Mouse (Mus musculus) forebrain, embryonic 14.5 days (tissue): ENCODE results near the gene Zfp658. TPM values are rescaled to one million over a fixed set of nuclear protein-coding genes. Genes with fewer than 3 reads are reported as not detected.

ENCODE experiments used
- ATAC-seq: fragments of 200-750 bp; cut with Nextera tagmentation; 2 replicates; pipeline ENCODE4 v1.8.0; 2017; ENCODE audit warnings: mild to moderate bottlenecking, moderate library complexity
- DNase-seq: peaks from one replicate; pipeline ENCODE4 v3.0.0-alpha.2; 2015; ENCODE audit warnings: low spot score
- H3K27ac ChIP-seq: fragments of 300-500 bp; sonication (generic); 2 replicates; pipeline ENCODE4 v1.5.1; 2014; ENCODE audit warnings: low read depth, mild to moderate bottlenecking, control low read depth, low read length, moderate library complexity
- H3K27me3 ChIP-seq: fragments of 300-500 bp; sonication (generic); replicated peaks from 2 replicates; pipeline ENCODE4 v1.6.1; 2014; ENCODE audit warnings: low read length, control low read depth, mixed read lengths; ENCODE audit not compliant: control insufficient read depth, insufficient read depth
- H3K36me3 ChIP-seq: fragments of 300-500 bp; sonication (generic); 2 replicates; pipeline ENCODE4 v1.6.1; 2014; ENCODE audit warnings: low read length, control low read depth; ENCODE audit not compliant: control insufficient read depth, insufficient read depth
- H3K4me1 ChIP-seq: fragments of 300-500 bp; sonication (generic); 2 replicates; pipeline ENCODE4 v1.6.1; 2014; ENCODE audit warnings: antibody characterized with exemption, low read length, control low read depth; ENCODE audit not compliant: control insufficient read depth, insufficient read depth
- H3K4me2 ChIP-seq: fragments of 300-500 bp; sonication (generic); 2 replicates; pipeline ENCODE4 v1.6.1; 2014; ENCODE audit warnings: mild to moderate bottlenecking, control low read depth, low read length
- H3K4me3 ChIP-seq: fragments of 300-500 bp; sonication (generic); 2 replicates; pipeline ENCODE4 v1.5.1; 2014; ENCODE audit warnings: low read depth, low read length, control low read depth
- H3K9ac ChIP-seq: fragments of 300-500 bp; sonication (generic); 2 replicates; pipeline ENCODE4 v1.6.1; 2014; ENCODE audit warnings: mild to moderate bottlenecking, low read length, control low read depth, moderate library complexity
- H3K9me3 ChIP-seq: fragments of 300-500 bp; sonication (generic); replicated peaks from 2 replicates; pipeline ENCODE4 v1.6.1; 2016; ENCODE audit warnings: low read length, control low read depth, mixed read lengths; ENCODE audit not compliant: control insufficient read depth
- WGBS: fragments of 180-500 bp; shearing (Covaris S2); extraction: QIAGEN DNeasy Blood & Tissue Kit; methylation state at CpG from one replicate; pipeline ENCODE4 v1.1.7; 2014; 5-methylcytosine and 5-hydroxymethylcytosine counted together
- polyA plus RNA-seq: library from polyadenylated mRNA; unstranded; fragments of >200 nt; fragmentation: Nextera tagmentation; extraction: Ambion mirVana; gene quantifications from 2 replicates; pipeline ENCODE4 v1.2.1, GENCODE M21; 2014

Gene Zfp658
- polyA plus RNA-seq, 1 experiment from 2014 or later, result 7.6 TPM

DNA sequence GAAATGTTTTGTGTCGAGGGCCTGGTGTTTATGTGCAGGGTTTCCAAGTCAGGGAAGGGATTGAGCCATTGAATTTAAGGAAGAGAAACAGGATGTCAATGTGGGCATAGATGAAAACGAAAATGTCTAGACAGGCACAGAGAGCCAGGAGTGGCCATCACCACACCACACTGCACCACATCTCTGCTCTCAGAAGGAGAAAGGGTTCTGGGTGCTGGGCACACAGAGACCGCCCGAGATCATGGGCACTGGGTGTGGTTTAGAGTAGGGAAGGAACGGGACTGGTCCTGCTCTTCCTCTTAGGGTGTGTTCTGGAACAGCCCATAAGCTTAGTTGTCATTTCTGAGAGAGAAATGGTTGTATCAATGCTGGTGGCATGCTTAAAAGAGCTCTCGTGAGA lies 1.2 kb downstream of the Zfp658 start:
- peak overlapping the region; percentile 76 for H3K4me2 ChIP-seq
- H3K4me1 ChIP-seq, result peaks cover 10% of the 10 kb centered on the region
- H3K4me3 ChIP-seq, result peak overlapping the region; percentile 79
- WGBS, result 56% methylated on average over 6 of the region's 6 CpGs
- DNase-seq, result no peak
- H3K9ac ChIP-seq, result peak overlapping the region; percentile 78
- H3K27ac ChIP-seq, result no peak overlapping the region
- H3K27me3 ChIP-seq, result no peaks in the 10 kb centered on the region
- no peaks in the 10 kb centered on the region for H3K9me3 ChIP-seq
- no peak for ATAC-seq
- H3K36me3 ChIP-seq, result peaks cover 30% of the 10 kb centered on the region

GRCm38 (mm10) chr7:43571216-43571615 lies 9.2 kb downstream of the Zfp658 start:
- no peak overlapping the region for H3K4me3 ChIP-seq
- DNase-seq, result no peak
- ATAC-seq, result no peak
- H3K9ac ChIP-seq, result no peak overlapping the region
- H3K27me3 ChIP-seq, result no peaks in the 10 kb centered on the region
- H3K36me3 ChIP-seq, result peaks cover 78% of the 10 kb centered on the region
- H3K27ac ChIP-seq, result no peak overlapping the region
- no peaks in the 10 kb centered on the region for H3K9me3 ChIP-seq
- no peaks in the 10 kb centered on the region for H3K4me1 ChIP-seq
- no peak overlapping the region for H3K4me2 ChIP-seq
- 91% methylated on average over 2 of the region's 2 CpGs for WGBS

DNA sequence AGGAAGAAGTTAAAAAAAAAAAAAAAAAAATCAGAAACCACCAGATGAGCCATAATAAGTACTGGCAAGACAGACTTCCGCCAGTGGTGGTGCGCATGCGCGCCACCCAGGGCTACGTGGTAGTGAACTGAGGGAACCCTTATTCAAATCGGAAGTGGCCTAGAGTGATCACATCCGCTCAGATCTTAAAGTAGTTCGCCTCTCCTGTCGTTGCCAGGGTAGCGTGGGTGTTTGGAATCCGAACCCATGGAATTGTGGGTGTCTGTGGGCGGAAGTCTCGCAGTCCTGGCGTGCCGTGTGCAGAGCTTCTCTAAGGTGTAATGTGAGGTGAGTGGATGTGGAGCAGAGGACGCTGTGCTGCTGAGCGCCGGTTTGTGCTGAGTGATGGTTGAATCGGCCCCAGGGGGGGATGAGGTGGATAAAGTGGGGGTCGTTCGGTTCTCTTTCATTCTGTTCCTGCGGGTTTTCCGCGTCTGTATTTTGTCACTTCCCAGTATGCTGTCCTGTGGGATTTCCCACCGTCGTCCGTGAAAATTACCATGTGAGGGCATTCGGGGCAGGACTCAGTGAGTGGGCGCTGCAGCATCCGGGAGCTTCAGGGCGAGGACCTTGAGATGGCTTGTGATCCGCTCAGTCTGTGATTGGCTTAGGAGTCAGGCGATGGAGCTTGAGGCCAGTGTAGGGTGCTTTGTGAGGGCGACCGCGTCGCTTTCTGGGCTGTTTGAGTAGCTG lies 17.6 kb downstream of the Zfp658 start, which contains the start of gene Zfp719:
Gene Zfp719, plus strand, starts transcription at position 171 of the 732 bp plus-strand sequence.
- Histone ChIP-seq H3K4me1 (peaks cover 10% of the 10 kb centered on the region), H3K9ac (peak within 1 kb of the TSS; percentile 67), H3K4me2 (peak within 1 kb of the TSS; percentile 76), H3K27me3 (no peaks in the 10 kb centered on the region), H3K36me3 (peaks cover 23% of the 10 kb centered on the region), H3K4me3 (peak within 1 kb of the TSS; percentile 52), H3K27ac (peak within 1 kb of the TSS; percentile 80), H3K9me3 (no peaks in the 10 kb centered on the region)
- WGBS, result under 1% methylated on average over 37 of the region's 37 CpGs
- DNase-seq (peak; percentile 99), ATAC-seq (peak; percentile 98)

DNA sequence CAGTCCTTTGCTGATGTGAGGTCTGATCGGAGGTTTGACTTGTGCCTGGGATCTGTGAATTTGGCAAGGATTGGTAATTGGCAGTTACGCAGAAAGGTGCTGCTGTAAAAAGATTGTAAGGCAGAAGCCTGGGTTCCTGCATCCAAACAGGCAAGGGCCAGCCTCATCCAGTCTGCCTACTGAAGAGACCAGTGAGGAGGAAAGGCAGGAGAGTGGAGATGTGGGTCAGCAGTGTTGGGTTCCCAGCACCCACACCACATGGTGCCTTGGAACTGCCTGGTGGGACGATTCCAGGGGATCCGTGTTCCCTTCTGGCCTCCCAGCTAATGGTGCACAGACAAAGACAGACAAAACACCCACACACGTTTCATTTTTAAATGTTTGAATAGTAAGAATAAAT lies 18.5 kb downstream of the Zfp658 start:
- H3K9me3 ChIP-seq, result no peaks in the 10 kb centered on the region
- peaks cover 10% of the 10 kb centered on the region for H3K4me1 ChIP-seq
- H3K27me3 ChIP-seq, result no peaks in the 10 kb centered on the region
- peak overlapping the region; percentile 76 for H3K4me2 ChIP-seq
- ATAC-seq, result no peak
- 67% methylated on average over 5 of the region's 5 CpGs for WGBS
- no peak overlapping the region for H3K27ac ChIP-seq
- peak overlapping the region; percentile 52 for H3K4me3 ChIP-seq
- no peak for DNase-seq
- peaks cover 26% of the 10 kb centered on the region for H3K36me3 ChIP-seq
- H3K9ac ChIP-seq, result peak overlapping the region; percentile 67; the same call in 1 of the 2 replicates

- Histone ChIP-seq H3K9me3 (no peaks in the 10 kb centered on the region), H3K27ac (no peak overlapping the region), H3K4me2 (no peak overlapping the region), H3K4me1 (peaks cover 10% of the 10 kb centered on the region), H3K27me3 (no peaks in the 10 kb centered on the region), H3K9ac (no peak overlapping the region), H3K36me3 (peaks cover 59% of the 10 kb centered on the region), H3K4me3 (no peak overlapping the region)
- ATAC-seq (no peak), DNase-seq (no peak)
- 85% methylated on average over 5 of the region's 5 CpGs for WGBS
Measured at GRCm38 (mm10) chr7:43584790-43585189, 22.7 kb downstream of the Zfp658 start.

DNA sequence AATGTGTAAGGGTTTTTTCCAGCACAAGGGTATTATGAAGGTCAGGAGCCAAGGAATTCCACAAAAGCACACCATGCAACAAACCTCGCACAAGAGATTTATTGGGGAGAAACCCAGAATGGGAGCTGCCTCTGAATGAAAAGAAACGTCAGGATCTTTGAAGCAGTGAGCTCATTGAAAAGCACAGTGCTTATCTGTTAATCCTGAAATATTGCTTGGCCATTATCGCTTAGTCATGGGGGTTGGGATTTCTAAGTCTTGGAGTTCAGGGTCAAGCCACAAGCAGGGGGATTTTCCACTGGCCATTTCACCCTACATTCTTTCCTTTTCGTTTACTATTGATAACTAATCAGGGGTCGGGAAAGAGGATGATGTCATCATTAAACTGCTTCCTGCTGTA lies 39.8 kb downstream of the Zfp658 start:
- no peak overlapping the region for H3K4me3 ChIP-seq
- WGBS, result 14% methylated on average over 5 of the region's 5 CpGs

DNA sequence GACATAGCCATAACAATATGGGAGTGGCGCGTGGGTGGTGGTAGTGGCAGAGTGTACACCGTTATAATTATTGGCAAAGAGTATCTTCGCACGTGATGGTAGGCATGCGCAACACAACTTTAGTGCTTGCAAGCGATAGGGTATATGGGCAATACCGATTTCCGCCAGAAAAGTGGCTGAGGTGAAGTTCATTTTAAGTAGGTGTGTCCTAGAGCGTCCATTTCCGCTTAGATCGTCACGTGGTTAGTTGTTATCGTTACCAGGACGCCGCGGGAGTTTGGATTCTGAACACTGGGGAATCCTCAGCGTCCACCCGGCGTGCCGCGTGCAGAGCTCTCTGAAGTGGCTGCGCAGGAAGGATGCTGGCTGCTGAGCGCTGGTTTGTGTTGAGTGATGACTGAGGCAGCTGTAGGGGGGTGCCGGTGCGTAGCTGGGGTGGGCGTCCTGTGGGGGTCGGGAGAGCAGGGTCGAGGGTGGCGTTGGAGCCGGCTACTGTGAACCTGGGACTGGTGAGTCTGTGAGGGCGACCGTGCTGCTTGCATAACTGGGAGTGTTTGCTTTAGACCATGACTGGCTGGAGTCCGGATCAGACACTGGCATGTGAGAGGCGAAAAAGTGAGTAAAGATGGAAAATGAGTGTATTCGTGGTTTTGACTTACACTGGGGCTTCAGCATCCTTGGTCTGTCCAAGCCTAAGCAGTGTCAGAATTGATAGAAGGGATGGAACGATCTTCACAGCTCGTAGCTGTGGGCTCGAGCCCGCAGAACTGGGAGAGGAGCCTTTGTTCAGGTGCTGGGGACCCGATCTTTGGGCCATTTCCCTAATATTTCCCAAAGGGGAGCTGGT lies 45.1 kb downstream of the Zfp658 start, which contains the start of gene Zfp819:
Gene Zfp819, plus strand, starts transcription at position 274 of the 847 bp plus-strand sequence.
- H3K36me3 ChIP-seq, result no peaks in the 10 kb centered on the region
- peak within 1 kb of the TSS; percentile 35 for H3K4me3 ChIP-seq
- no peaks in the 10 kb centered on the region for H3K27me3 ChIP-seq
- H3K4me2 ChIP-seq, result peak within 1 kb of the TSS; percentile 69
- ATAC-seq (peak; percentile 94), DNase-seq (peak; percentile 86)
- H3K9ac ChIP-seq, result peak within 1 kb of the TSS; percentile 41
- H3K9me3 ChIP-seq, result no peaks in the 10 kb centered on the region
- no peak within 1 kb of the TSS for H3K27ac ChIP-seq
- WGBS, result 16% methylated on average over 41 of the region's 41 CpGs
- H3K4me1 ChIP-seq, result peaks cover 7% of the 10 kb centered on the region

More for the DNA sequence above, 39.8 kb downstream of the Zfp658 start:
- no peaks in the 10 kb centered on the region for H3K36me3 ChIP-seq
- ATAC-seq (no peak), DNase-seq (peak; percentile 11)
- peaks cover 4% of the 10 kb centered on the region; the same call in 1 of the 2 replicates for H3K4me1 ChIP-seq
- no peak overlapping the region for H3K9ac ChIP-seq
- no peak overlapping the region for H3K27ac ChIP-seq
- no peaks in the 10 kb centered on the region for H3K27me3 ChIP-seq
- H3K4me2 ChIP-seq, result no peak overlapping the region
- no peaks in the 10 kb centered on the region for H3K9me3 ChIP-seq

GRCm38 (mm10) chr7:43607743-43608287 lies 45.8 kb downstream of the Zfp658 start:
- H3K4me2 ChIP-seq, result peak overlapping the region; percentile 69
- DNase-seq (no peak), ATAC-seq (no peak)

More at GRCm38 (mm10) chr7:43607743-43608287, 45.8 kb downstream of the Zfp658 start:
- Histone ChIP-seq H3K27ac (no peak overlapping the region), H3K27me3 (no peaks in the 10 kb centered on the region), H3K36me3 (no peaks in the 10 kb centered on the region), H3K9me3 (no peaks in the 10 kb centered on the region), H3K9ac (no peak overlapping the region; the same call in 1 of the 2 replicates), H3K4me3 (no peak overlapping the region), H3K4me1 (peaks cover 5% of the 10 kb centered on the region)
- 48% methylated on average over 5 of the region's 5 CpGs for WGBS
